Mouse (Mus musculus): ENCODE results near the gene Tspan4.

DNA sequence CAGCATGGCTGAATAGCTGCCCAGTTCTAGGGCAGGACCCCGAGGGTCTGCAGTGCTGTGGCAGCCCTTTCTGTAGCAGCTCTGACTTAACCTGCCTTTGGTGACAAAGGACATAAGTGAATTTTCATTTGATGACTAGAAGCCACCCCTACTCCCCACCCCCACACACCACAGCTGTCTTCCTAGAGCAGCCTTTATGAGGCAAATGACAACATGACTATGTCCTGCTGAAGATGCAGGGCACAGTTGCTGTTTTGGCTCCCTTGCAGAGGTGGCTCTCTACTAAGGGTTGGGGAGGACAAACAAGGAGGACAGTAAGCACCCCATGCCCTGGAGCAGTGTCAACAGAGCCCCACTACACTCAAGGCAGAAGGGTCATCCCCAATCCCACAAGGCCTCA lies 44.8 kb downstream of the Tspan4 start:
- TF ChIP-seq GATA1 (IDR thresholded peaks at IDR 0.05; ENCODE audit: borderline replicate concordance, low read length) (no peak), CTCF (IDR thresholded peaks at IDR 0.05; ENCODE audit: low read depth, low read length) (no peak), TAL1 (conservative IDR thresholded peaks at IDR 0.05; ENCODE audit: low read depth, low read length) (no peak), GATA2 (IDR thresholded peaks at IDR 0.05; ENCODE audit: borderline replicate concordance, low read depth, low read length) (no peak)
